Mouse (Mus musculus) cerebellum, postnatal 10 days (tissue): ENCODE measurements around the gene Ccl28.
"Not testable (repeated sequence)": the region's sequence is repeated elsewhere in the genome, so short reads cannot be mapped to it uniquely, and the experiment has no call there.

Source experiments
- DNase-seq, 2 experiments: peaks; one replicate each; pipeline ENCODE4 v3.0.0; 2021; ENCODE audit warnings: mixed read lengths in 2 of 2

Gene Ccl28

DNA sequence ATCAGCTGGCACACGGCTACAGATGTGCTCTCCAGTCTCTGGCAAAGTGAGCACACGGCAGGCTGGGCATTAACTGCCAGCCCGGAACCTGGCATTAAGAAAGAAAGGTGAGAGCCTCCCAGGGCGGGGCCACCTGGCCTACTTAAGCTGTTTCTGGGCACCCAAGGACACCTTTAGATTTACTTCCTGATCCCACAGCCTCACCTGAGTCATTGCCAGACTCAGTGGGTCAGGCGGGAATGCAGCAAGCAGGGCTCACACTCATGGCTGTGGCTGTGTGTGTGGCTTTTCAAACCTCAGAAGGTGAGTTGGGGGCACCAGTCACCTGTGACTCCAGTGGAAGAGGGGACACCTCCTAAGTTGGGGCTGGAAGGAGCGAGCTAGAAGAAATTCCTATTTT lies at the start of gene Ccl28:
Gene Ccl28, plus strand, starts transcription at position 186 of the 400 bp plus-strand sequence.
- DNase-seq, result peak in 1 of 2 experiments; percentile 8

DNA sequence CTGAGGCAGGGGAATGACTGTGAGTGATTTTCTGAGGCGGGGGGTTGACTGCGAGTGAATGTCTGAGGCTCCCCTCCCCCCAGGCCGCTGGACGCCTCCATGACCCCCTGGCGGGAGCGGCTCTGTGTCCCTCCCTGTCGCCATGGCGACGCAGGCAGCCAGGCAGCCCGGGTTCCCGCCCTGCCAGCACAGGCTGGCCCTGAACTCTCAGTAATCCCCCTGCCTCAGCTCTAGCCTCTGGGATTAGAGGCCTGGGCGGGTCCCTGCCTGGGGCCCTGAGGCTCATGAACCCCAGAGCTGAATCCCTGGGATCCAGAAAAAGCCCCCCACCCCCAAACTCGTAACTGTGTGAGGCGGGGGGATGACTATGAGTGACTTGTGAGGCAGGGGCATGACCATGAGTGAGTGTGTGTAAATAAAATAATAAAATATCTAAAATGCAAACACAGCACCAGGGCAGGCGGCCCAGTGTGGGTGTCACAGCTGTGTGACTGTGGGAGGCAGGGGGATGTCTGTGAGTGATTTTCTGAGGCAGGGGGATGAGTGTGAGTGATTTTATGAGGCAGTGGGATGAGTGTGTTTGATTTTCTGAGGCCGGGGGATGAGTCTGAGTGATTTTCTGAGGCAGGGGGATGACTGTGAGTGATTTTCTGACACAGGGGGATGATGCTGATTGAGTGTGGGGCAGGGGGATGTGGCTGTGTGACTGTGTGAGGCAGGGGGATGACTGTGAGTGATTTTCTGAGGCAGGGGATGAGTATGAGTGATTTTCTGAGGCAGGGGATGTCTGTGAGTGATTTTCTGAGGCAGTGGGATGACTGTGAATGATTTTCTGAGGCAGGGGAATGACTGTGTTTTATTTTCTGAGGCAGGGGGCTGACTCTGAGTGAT lies 27.1 kb upstream of the Ccl28 start:
- DNase-seq, result peak; percentile 26 to 63

GRCm38 (mm10) chr13:119598466-119598865 lies 25.2 kb upstream of the Ccl28 start:
- DNase-seq, result peak in 1 of 2 experiments; percentile 12

- DNase-seq, result peak in 1 of 2 experiments; percentile 29
These were observed 24.6 kb upstream of the Ccl28 start for GRCm38 (mm10) chr13:119599066-119599465.

- not testable (repeated sequence) for DNase-seq
These were observed 24.1 kb upstream of the Ccl28 start for GRCm38 (mm10) chr13:119599498-119599897.

- DNase-seq, result peak; percentile 41 to 44
These were observed 23.5 kb upstream of the Ccl28 start for GRCm38 (mm10) chr13:119600166-119600565.

DNA sequence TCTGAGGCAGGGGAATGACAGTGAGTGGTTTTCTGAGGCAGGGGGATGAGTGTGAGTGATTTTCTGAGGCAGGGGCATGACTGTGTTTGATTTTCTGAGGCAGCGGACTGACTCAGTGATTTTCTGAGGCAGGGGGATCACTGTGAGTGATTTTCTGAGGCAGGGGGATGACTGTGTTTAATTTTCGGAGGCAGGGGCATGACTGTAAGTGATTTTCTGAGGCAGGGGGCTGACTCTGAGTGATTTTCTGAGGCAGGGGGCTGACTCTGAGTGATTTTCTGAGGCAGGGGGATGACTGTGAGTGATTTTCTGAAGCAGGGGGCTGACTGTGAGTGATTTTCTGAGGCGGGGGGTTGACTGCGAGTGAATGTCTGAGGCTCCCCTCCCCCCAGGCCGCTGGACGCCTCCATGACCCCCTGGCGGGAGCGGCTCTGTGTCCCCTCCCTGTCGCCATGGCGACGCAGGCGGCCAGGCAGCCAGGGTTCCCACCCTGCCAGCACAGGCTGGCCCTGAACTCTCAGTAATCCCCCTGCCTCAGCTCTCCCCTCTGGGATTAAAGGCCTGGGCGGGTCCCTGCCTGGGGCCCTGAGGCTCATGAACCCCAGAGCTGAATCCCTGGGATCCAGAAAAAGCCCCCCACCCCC lies 20.8 kb upstream of the Ccl28 start:
- DNase-seq, result peak; percentile 79 to 82

GRCm38 (mm10) chr13:119603890-119604289 lies 19.7 kb upstream of the Ccl28 start:
- peak in 1 of 2 experiments; percentile 11 for DNase-seq

DNA sequence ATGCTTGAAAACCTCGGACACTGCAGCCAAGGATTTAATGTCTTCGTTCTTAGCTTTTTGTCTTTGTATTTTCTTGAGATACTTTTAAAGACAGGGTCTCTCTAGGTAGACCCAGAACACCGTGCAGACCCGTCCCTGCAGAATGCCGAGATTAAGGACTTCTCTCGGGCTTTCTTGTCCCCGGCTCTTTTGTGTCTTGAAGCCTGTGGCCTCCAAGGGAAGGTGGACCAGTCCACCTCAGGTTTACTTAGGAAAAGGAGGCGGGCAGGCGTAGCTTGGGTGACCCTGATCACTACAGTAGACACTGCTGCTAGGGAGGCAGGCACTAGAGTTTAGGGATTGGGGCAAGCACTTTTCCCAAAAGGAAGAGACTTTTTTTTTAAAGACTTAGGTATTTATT lies 19.3 kb upstream of the Ccl28 start:
- DNase-seq, result not testable (repeated sequence)

- no peak for DNase-seq
These were observed 4.8 kb upstream of the Ccl28 start for GRCm38 (mm10) chr13:119618841-119619240.

DNA sequence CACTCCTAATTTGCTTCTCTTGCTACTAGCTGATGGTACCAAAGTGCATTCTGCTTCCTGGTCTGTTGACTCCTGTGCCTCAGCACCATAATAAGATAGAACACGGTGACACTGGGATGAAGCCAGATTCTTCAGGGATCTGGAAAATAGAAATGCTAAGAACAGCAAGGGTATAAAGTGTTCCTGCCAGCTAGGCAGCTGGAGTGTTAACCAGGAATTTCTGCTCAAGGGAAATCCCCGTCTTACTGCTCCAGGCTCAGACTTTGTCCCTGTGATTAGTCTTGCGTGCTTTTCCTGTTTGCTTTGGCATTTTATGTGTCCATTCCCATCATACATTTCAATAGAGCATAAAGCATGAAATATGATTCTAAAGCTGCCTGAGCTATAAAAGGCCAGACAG lies 3.9 kb upstream of the Ccl28 start:
- peak in 1 of 2 experiments; percentile 8 for DNase-seq

DNA sequence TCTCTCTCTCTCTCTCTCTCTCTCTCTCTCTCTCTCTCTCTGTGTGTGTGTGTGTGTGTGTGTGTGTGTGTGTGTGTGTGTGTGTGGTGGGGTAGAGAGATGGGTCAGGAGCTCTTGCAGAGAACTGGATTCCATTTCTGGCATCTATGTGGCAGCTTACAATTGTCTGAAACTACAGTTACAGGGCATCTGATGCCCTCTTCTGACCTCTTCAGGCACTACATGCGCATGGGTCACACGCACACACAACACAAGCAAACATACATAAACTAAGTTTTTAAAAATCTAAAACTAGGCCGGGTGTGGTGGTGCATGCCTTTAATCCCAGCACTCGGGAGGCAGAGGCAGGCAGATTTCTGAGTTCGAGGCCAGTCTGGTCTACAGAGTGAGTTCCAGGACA lies 2.3 kb downstream of the Ccl28 start:
- peak; percentile 64 to 70 for DNase-seq

DNA sequence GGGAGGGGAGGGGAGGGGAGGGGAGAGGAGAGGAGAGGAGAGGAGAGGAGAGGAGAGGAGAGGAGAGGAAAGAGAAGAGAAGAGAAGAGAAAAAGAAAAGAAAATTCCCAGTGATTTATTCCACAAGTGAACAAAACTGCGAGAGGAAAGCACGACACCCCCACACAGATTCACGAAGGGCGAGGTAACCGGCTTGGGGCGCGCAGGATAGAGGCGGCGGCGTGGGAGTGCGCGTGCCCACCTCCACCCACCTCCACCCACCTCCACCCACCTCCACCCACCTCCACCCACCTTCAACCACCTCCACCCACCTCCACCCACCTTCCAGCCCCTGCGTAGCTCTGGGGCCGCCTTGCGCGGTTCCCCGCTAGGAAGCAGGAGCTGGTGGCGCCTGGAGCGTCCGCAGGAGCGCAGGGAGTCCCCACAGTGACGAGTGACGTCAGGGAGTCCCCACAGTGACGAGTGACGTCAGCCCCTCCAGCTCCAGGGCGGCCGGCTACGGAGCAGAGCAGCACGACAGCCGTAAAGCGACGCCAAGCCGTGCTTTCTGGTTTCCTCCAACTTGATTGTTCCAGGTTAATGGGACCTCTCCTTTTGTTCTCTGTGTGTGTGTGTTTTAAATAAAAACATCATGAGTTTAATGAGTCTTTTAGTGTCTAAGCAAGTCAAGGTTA lies 8.0 kb downstream of the Ccl28 start:
- peak; percentile 92 to 95 for DNase-seq

DNA sequence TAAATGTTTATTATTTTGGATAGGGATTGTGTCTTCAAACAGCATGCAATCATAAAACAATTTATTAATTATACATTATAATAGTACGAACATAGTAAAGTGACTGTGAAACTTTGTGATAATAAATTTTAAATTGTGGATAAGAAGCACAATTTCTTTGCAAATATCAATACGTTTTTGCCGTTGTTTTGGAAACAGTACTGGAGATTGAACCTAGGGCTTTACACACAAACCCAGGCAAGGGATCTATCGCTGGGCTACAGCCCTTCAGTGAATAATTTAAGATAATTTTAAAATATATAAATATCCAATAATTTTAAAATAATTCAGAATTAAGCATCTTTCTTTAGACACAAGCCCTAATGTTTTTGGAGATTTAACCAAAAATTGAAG lies 8.5 kb downstream of the Ccl28 start:
- no peak for DNase-seq

GRCm38 (mm10) chr13:119635496-119635895 lies 11.9 kb downstream of the Ccl28 start:
- DNase-seq, result no peak

DNA sequence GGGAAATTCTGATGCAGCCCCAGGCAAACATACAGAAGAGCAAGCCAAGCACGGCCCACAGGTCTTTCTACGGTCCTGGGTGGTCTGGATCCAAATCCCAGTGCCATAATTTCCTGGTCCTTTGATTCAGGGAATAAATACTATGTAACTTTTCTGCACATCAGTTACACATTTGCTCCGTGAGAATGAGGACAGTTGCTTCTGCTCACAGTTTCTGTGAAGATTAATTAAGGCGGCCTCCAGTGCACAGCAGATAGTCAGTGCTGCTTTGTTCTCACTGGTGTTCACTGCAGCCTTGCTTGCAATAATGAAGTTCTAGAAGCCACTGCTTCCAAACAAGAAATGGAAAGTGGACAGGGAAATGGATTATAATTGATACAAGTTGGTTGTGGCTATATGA lies 14.2 kb downstream of the Ccl28 start:
- DNase-seq, result no peak

DNA sequence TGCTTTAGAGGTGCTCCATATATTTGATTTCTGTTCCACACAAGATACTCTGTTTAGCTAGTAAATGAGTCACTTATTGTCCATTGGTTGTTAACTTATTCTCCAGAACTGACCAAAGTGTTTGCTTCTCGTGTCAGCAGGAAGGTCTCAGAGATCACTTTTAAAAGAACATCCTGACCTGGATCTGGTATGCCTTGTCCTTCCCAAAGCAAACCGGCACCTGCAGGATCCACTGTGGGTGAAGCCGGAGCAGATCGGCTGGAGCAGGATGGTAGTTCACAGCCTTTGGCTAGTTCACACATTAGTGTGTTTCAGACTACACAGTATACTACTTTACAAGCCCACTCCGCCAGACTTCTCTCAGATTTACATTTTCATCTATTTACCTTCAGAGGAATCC lies 14.8 kb downstream of the Ccl28 start:
- DNase-seq, result no peak

DNA sequence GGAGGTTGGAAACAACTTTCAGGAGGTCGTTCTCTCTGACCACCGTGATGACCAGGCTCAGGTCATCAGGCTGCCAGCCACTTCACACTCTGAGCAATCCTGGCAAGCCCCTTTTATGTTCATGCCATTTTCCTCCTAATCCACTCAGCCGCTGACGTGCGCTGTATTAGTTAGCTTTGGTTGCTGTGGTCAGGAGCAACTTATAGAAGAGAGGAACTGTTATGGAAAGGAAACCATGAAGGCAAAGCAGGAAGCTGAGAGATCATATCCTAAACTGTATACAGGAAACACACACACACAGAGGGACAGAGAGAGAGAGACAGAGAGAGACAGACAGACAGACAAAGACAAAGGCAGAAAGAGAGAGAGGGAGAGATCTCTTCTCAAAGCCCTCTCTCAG lies 15.7 kb downstream of the Ccl28 start:
- no peak for DNase-seq

DNA sequence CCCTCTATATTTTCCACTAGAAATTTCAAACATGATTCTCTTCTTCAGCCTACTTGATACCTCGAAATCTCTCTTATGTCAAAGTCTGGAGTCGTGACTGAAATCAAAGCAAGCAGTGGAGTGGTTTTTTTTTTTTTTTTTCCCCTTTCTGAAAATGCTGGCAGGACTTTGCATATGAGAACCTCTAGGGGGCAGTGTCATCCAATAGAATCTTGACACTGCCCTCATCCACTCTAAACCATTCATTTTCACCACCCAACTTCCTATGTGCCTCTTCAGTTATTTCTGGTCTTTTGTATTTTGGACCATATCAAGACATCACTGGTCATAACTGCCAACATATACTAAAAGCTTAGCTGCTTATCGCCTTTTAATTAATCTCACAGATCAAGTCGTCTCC lies 16.9 kb downstream of the Ccl28 start:
- DNase-seq, result peak; percentile 59 to 79

DNA sequence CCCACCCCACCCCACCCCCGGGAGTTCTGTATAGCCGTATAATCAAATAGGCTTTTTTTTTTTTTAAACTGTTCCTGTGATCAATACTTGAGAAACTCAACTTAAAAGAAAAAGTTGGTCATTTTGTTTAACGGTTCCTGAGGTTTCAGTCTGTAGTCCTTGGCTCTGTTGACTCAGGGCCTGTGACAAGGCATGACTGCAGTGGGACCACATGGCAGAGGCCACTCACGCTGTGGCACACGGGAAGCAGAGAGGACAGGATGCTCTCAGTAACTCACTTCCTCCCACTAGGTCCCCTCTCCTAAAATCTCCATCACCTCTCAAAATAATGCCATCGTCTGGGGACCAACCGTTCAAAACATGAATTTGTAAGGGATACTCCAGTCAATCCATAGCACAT lies 17.5 kb downstream of the Ccl28 start:
- DNase-seq, result no peak

GRCm38 (mm10) chr13:119644769-119645168 lies 21.1 kb downstream of the Ccl28 start:
- no peak for DNase-seq

DNA sequence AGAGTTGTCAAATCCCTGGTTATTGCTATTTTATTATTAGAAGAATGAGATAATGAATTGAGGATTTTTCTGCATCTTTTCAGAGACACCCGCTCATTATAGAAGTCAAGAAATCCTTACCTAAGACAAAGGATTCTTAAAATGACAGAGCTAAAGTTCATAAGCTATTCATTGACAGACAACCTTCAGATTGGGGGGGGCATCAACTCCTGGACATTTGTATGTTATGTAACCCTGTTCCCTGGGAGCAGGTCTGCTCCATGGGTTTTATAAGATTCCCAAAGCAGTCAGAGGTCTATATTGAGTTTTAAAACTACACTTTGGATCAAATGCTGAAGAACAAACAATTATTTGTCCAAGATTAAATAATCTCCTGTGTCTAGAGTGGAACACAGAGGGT lies 22.9 kb downstream of the Ccl28 start:
- DNase-seq, result no peak

- DNase-seq, result no peak
These were observed 25.5 kb downstream of the Ccl28 start for GRCm38 (mm10) chr13:119648891-119649698.
